Mouse (Mus musculus): Measurements from ENCODE around the gene Ifna1. TPM values are rescaled to one million over a fixed set of nuclear protein-coding genes. Genes with fewer than 3 reads are reported as not detected.
A peak's percentile ranks its signal among the peaks of the same experiment; 100 is the strongest.

Ifna1 gene
- total RNA-seq, 2 experiments from 2014 or later = not detected

DNA sequence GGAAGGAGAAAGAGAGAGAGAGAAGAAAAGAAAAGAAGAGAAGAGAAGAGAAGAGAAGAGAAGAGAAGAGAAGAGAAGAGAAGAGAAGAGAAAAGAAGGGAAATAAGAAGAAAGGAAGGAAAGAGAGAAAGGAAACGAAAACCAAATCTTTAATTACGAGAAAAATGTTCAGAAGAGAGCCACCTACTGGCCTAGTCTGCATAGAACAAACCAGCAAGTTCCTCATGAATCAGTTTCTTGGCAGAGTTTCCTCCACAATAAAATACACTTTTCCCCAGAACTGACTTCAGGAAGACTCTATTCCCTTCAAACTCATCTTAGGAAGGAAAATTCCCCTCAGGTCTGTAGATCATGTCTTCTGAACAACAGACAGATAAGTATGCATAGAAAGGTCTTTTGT, 4.6 kb upstream of the Ifna1 start:
- H3K27ac ChIP-seq = no peak overlapping the region
- peak; percentile 51 for TF ChIP-seq CTCF (IDR thresholded peaks at IDR 0.05)
- DNase-seq (ENCODE audit: extremely low spot score in 1 of 2, low spot score in 2 of 2) = no peak
- intact Hi-C loops (cut with DNase I) = no loop called here
- H3K4me3 ChIP-seq = no peak overlapping the region

DNA sequence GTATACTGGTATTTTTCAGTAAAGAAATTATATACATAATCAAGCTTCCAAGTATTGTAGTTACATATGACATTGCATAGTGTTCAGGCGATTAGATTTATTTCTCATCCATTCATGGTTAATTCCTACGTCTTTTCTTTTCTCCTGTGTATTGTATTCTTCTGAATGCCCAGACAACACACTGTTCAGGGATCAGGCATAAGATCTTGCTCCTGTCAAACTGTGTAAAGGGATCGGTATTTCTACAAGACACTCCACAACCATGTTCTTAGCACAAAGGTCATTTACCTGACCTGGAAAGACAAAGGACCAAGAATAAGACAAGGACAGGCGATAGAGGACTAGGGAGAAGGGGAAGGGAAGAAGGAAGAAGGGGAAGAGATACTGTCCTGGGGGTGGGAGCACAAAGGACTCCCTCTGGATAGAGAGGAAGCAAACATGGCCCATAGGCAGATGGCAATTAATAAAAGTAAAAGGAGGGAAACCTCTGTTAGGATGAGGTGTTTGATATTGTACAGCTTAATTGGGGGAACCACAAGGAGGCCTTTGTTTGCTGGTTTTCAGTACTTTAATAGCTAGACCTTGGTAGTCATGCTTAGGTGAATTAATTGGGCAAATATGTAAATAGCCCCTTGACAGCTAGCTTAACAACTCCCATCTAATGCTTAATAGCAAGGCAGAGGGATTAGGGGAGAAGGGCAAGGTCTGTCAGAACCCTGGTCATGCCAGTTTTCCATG, 1.3 kb downstream of the Ifna1 start:
- TF ChIP-seq CTCF (IDR thresholded peaks at IDR 0.05) = no peak
- no peak for DNase-seq (ENCODE audit: extremely low spot score in 1 of 2, low spot score in 2 of 2)
- no peak overlapping the region for H3K27ac ChIP-seq
- no peak overlapping the region for H3K4me3 ChIP-seq
- intact Hi-C loops (cut with DNase I) = no loop called here

DNA sequence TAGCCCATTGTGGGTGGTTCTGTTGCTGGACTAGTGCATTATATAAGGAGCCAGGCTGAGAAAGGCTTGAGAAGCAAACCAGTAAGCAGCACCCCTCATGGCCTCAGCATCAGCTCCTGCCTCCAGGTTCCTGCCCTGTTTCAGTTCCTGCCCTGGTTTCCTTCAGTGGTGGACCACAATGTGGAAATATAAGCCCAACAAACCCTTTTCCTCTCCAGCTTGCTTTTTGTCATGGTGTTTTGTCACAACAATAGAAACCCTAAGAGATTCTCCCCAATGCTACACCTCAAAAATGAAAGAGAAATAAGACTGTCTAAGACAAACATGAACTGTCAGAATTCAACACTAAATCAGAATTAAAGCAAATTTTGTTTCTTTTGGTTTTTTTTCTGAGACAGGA, 9.3 kb downstream of the Ifna1 start:
- intact Hi-C loops (cut with DNase I) = no loop called here
- no peak for TF ChIP-seq CTCF (IDR thresholded peaks at IDR 0.05)
- no peak for DNase-seq (ENCODE audit: extremely low spot score in 1 of 2, low spot score in 2 of 2)
- no peak overlapping the region for H3K27ac ChIP-seq
- H3K4me3 ChIP-seq = no peak overlapping the region

DNA sequence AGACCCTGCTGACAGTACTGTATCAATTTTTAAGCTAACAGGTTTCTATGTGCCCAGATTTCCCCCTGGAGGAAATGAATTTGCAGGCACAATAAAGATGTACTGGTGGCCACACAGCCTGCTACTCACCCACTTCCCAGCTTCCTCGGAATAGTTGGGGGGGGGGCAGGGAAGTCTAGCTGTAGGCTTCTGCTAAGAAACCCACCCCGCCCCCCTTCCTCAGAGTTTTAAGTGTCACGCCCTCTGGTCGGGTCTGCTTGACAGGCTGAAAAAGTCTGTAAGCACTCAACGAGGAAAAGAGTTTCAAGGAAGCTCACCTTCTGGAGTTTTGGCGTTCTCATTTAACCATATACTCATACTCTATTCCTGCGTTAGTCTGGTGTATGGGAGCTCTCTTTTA, 13.4 kb downstream of the Ifna1 start:
- no peak for DNase-seq (ENCODE audit: extremely low spot score in 1 of 2, low spot score in 2 of 2)
- Histone ChIP-seq H3K4me3 (no peak overlapping the region), H3K27ac (no peak overlapping the region)
- TF ChIP-seq CTCF (IDR thresholded peaks at IDR 0.05) = no peak
- intact Hi-C loops (cut with DNase I) = no loop called here

DNA sequence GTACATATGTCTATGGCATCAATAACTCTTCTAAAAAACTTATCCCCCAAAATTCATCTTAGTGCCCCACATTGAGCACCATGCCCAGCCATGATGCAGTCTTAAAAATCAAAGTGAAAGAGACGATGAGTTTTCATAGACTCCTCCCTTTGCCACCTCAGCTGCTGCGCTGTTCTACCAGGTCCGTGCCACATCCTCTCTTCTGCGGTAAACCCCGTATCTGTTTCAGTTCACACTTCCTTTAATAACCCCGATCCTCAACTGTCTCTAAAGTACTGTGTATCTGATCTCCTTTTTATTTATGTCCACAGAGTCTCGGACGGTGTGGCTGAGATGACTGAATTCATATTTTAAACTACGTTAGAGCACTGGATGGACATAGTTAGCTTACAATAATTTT, 14.7 kb downstream of the Ifna1 start:
- intact Hi-C loops (cut with DNase I) = no loop called here
- DNase-seq (ENCODE audit: extremely low spot score in 1 of 2, low spot score in 2 of 2) = no peak
- TF ChIP-seq CTCF (IDR thresholded peaks at IDR 0.05) = no peak
- Histone ChIP-seq H3K27ac (no peak overlapping the region), H3K4me3 (no peak overlapping the region)

DNA sequence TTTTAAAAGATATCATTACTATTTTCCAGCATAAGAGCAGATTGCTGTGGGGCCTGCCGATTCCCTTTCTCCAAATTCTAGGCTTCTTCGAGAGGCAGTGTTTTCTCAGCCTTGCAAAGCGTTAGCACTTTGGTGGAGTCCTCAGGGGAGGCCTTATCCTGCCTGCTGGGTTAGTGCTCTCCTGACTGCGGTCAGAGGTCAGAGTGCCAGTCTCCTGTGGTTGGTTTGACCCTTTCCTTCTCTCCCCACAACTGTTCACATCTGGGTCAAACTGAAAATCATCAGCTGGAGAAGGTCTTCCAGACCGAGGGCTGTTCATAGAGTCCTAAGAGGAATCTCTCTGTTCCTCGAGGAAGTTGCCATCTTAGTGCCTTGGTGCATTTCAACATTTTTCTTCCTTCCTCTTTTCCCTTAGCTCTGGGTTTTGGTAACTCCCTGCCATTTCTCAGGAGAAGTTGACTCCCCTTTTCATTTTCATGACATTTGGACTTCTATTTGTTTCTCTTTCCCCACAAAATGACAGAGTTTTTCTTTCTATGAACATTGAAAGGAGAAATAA, 15.2 kb downstream of the Ifna1 start:
- intact Hi-C loops (cut with DNase I) = loop anchor here (5.0 kb wide), 1 partner anchor 662 kb away; no protein-coding TSS in a partner anchor
- H3K4me3 ChIP-seq = no peak overlapping the region
- TF ChIP-seq CTCF (IDR thresholded peaks at IDR 0.05) = no peak
- no peak for DNase-seq (ENCODE audit: extremely low spot score in 1 of 2, low spot score in 2 of 2)
- H3K27ac ChIP-seq = no peak overlapping the region

DNA sequence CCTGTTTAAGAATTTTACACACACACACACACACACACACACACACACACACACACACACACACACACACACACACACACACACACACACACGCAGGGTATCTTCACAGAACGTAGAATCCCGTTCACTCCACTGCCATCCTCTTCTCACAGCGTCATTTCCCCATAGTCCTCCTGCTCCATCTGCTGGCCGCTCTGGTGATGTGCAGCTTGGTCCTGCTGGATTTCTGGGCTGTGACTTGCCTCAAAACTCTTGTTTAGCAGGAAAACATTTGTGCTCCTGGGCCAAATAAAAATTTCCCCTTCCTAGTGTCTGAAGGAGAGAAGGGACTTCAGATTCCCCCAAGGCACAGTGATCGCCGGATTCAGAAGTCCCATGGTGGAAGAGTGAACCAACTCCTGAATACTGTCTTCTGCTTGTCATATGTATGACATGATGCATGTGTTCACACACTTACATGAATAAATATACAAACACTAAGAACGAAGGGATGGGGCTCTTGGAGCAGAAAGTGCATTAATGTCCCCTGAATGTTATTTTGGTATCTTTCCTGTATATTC, 17.6 kb downstream of the Ifna1 start:
- H3K4me3 ChIP-seq = peak overlapping the region; percentile 50
- intact Hi-C loops (cut with DNase I) = loop anchor here (5.0 kb wide), 1 partner anchor 660 kb away; no protein-coding TSS in a partner anchor
- TF ChIP-seq CTCF (IDR thresholded peaks at IDR 0.05) = peak; percentile 76
- DNase-seq (ENCODE audit: extremely low spot score in 1 of 2, low spot score in 2 of 2) = peak; percentile 68 to 84
- no peak overlapping the region for H3K27ac ChIP-seq

DNA sequence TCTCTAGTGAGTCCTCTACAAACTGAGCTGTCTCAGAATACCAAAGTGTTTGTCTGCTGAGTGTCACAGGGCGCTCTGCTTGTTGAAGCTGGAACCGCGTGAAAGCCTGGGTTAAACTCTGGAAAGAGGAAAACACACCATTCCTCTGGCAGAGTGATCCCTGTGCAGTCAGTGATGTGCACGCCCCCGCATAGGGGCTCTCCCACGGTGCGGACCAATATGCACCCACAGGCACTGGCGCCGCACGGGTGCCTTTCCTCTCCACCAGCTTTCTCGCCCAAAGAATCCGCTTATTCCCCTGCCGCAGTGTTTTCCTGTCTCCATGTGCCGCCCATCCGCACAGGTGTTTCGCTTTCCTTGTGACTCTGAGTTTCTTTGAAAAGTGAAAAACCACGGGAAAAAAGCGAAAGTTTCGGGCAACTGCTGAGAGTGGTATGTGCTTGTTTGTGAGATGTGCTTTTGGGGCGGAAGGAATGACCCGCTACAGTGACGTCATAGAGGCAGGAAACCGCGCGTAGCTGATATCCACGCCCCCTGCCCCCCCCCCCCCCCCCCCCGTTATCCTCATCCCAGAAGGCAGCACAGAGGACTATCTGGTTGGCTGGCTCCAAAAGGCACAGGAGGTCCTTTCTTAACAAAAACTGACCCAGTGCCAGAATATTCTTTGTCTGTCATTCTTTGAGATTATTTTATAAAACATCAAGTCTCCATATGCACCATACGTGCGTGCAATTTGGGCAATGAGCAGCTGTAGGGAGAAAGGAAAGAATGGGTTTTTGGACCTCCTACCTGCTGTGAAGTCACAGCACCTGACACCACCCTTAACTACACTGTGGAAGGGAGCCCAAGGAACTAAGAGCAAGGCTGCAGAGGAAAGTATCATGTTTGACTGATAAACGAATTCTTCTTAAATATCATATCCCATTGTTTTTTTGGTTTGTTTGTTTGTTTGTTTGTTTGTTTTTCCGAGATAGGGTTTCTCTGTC, 18.3 kb downstream of the Ifna1 start:
- H3K4me3 ChIP-seq = peak overlapping the region; percentile 50
- no peak overlapping the region for H3K27ac ChIP-seq
- intact Hi-C loops (cut with DNase I) = loop anchor here (5.0 kb wide), 1 partner anchor 659 kb away; no protein-coding TSS in a partner anchor
- TF ChIP-seq CTCF (IDR thresholded peaks at IDR 0.05) = no peak
- peak in 1 of 2 experiments; percentile 28 for DNase-seq (ENCODE audit: extremely low spot score in 1 of 2, low spot score in 2 of 2)

DNA sequence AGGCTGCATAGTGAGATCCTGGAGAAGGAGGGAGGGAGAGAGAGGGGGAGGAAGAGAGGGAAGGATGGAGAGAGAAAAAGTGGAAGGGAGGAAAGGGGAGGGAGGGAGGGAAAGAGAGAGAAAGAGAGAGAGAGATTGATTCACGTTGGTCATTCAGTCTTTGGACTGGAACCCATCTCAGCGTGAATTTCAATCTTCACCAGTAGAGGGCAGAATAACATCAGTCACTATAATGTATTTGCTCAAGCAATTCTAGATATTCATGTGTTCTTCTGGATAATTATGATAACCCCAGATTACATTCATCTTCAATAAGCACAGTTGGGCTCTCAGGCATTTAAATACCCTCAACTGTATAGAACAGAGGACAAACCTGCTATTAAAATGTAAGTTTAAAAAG, 22.8 kb downstream of the Ifna1 start:
- no peak overlapping the region for H3K4me3 ChIP-seq
- TF ChIP-seq CTCF (IDR thresholded peaks at IDR 0.05) = peak; percentile 77
- H3K27ac ChIP-seq = no peak overlapping the region
- intact Hi-C loops (cut with DNase I) = loop anchor here (1.0 kb wide), 1 partner anchor 257 kb away; no protein-coding TSS in a partner anchor
- peak in 1 of 2 experiments; percentile 15 for DNase-seq (ENCODE audit: extremely low spot score in 1 of 2, low spot score in 2 of 2)

DNA sequence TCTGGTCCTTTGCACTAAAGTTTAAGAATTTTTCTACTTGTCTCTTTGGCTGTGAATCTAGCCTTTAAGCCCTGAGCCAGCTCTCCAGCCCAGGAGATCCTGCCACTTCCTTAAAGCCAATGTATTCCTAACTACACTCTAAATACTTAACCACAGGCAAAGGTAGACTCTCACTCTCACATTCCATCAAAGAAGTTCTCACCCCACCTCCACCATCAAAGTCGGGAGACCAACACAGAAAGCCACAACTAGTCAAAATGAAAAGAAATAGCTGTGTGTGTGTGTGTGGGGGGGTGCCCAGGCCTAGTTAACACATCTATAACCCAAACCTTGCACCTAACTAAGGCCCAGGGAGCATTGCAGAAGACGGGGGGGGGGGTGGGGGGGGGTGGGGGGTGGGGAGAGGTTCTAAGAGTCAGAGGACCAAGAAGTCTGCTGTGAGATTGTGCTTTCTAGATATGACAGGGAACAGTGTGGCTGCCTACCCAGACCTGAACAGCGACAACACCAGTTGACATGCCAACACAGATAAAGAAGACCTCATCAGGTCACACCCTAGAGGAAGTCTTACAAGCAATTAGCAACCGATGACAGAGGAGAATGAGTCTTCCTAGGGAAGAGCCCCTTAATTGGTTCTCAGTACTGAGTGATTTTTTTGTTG, 25.7 kb downstream of the Ifna1 start:
- no peak overlapping the region for H3K4me3 ChIP-seq
- DNase-seq (ENCODE audit: extremely low spot score in 1 of 2, low spot score in 2 of 2) = no peak

DNA sequence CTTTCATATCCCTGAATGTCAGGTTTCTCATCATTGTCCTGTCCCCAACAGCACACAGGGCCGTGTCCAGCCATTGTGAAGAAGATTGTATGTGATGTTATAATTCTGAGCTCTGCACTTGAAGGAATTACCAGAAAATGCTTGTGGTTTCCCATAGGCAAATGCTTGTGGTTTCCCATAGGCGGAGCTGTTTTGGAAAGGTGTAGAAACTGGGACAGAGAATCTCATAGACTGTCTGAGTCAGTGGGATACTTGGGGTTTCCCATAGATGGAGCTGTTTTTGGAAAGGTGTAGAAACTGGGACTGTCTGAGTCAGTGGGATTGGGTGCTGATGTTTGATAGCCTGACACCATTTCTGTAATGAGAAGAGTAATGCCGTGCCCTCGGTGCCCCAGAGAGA, 26.6 kb downstream of the Ifna1 start:
- intact Hi-C loops (cut with DNase I) = no loop called here
- DNase-seq (ENCODE audit: extremely low spot score in 1 of 2, low spot score in 2 of 2) = no peak
- TF ChIP-seq CTCF (IDR thresholded peaks at IDR 0.05) = no peak; the same call in 1 of the 2 replicates
- Histone ChIP-seq H3K27ac (no peak overlapping the region), H3K4me3 (no peak overlapping the region)

More for the DNA sequence above, 25.7 kb downstream of the Ifna1 start:
- intact Hi-C loops (cut with DNase I) = no loop called here
- no peak overlapping the region for H3K27ac ChIP-seq
- TF ChIP-seq CTCF (IDR thresholded peaks at IDR 0.05) = no peak

Data from left cerebral cortex, adult 2 months (tissue).